Mouse (Mus musculus) stomach, embryonic 16.5 days (tissue): Measurements from ENCODE around the gene Nynrin. TPM values are rescaled to one million over a fixed set of nuclear protein-coding genes. Genes with fewer than 3 reads are reported as not detected.
A peak's percentile ranks its signal among the peaks of the same experiment; 100 is the strongest.

Experiments used
- ATAC-seq: fragments of 200-750 bp; cut with Nextera tagmentation; 2 replicates; pipeline ENCODE4 v1.8.0; 2017; ENCODE audit warnings: moderate number of reproducible peaks, moderate TSS enrichment; ENCODE audit not compliant: insufficient read depth, low FRiP score
- H3K27ac ChIP-seq: fragments of 300-500 bp; sonication (generic); 2 replicates; pipeline ENCODE4 v1.5.1; 2014; ENCODE audit warnings: low read length
- H3K27me3 ChIP-seq: fragments of 300-500 bp; sonication (generic); 2 replicates; pipeline ENCODE4 v1.6.1; 2014; ENCODE audit warnings: low read length, control low read depth, mixed read lengths; ENCODE audit not compliant: control insufficient read depth, insufficient read depth
- H3K36me3 ChIP-seq: fragments of 300-500 bp; sonication (generic); 2 replicates; pipeline ENCODE4 v1.6.1; 2014; ENCODE audit warnings: low read length; ENCODE audit not compliant: control insufficient read depth, insufficient read depth
- H3K4me1 ChIP-seq: fragments of 300-500 bp; sonication (generic); 2 replicates; pipeline ENCODE4 v1.6.1; 2014; ENCODE audit warnings: low read length, control low read depth, mixed read lengths; ENCODE audit not compliant: control insufficient read depth, insufficient read depth
- H3K4me2 ChIP-seq: fragments of 300-500 bp; sonication (generic); 2 replicates; pipeline ENCODE4 v1.6.1; 2014; ENCODE audit warnings: low read depth, low read length, mixed read lengths
- H3K4me3 ChIP-seq: fragments of 300-500 bp; sonication (generic); replicated peaks from 2 replicates; pipeline ENCODE4 v1.5.1; 2014; ENCODE audit warnings: mild to moderate bottlenecking, low read length
- H3K9ac ChIP-seq: fragments of 300-500 bp; sonication (generic); 2 replicates; pipeline ENCODE4 v1.6.1; 2014; ENCODE audit warnings: low read length
- H3K9me3 ChIP-seq: fragments of 300-500 bp; sonication (generic); replicated peaks from 2 replicates; pipeline ENCODE4 v1.6.1; 2016; ENCODE audit warnings: low read length, control low read depth; ENCODE audit not compliant: control insufficient read depth
- WGBS: fragments of 180-500 bp; shearing (Covaris S2); extraction: QIAGEN DNeasy Blood & Tissue Kit; methylation state at CpG from one replicate; pipeline ENCODE4 v1.1.7; 2014; 5-methylcytosine and 5-hydroxymethylcytosine counted together
- polyA plus RNA-seq: library from polyadenylated mRNA; unstranded; fragments of >200 nt; fragmentation: Nextera tagmentation; extraction: Ambion mirVana; gene quantifications from 2 replicates; pipeline ENCODE4 v1.2.1, GENCODE M21; 2015

Nynrin gene
- polyA plus RNA-seq, 1 experiment from 2014 or later = 18.0 TPM

DNA sequence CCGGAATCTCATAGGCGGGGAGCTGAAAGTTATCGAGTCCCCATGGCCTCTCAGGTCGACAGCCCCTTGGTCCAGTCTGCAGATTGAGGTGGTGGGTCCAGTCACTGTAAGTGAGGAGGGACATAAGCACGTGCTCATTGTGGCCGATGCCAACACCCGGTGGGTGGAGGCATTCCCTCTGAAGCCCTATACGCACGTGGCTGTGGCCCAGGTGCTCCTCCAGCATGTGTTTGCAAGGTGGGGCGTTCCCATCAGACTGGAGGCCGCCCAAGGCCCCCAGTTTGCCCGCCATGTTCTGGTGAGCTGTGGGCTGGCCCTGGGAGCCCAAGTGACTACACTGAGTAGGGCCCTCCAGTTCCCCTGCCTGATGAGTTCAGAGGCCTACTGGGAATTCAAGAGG, 18.2 kb downstream of the Nynrin start:
- no peaks in the 10 kb centered on the region for H3K9me3 ChIP-seq
- H3K4me3 ChIP-seq = no peak overlapping the region
- H3K27me3 ChIP-seq = no peaks in the 10 kb centered on the region
- no peak overlapping the region for H3K27ac ChIP-seq
- H3K4me1 ChIP-seq = peaks cover 15% of the 10 kb centered on the region
- no peak for ATAC-seq
- peaks cover 26% of the 10 kb centered on the region; the same call in 1 of the 2 replicates for H3K36me3 ChIP-seq
- H3K9ac ChIP-seq = no peak overlapping the region
- WGBS = 88% methylated on average over 12 of the region's 12 CpGs
- H3K4me2 ChIP-seq = no peak overlapping the region

DNA sequence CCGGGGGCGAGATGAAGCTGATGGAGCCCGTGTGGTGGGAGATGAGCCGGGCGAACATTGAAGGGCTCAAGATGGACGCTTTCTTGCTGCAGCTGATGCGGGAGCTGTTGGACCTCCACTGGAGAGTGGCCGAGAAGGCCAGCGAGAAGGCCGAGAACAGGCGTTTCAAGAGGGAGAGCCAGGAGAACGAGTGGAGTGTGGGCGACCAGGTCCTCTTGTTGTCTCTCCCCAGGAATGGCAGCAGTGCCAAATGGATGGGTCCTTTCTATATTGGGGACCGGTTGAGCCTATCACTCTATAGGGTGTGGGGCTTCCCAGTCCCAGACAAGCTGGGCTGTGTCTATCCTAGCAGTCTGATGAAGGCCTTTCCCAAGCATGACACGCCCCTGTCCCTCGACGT, 18.7 kb downstream of the Nynrin start:
- 85% methylated on average over 17 of the region's 17 CpGs for WGBS
- Histone ChIP-seq H3K27me3 (no peaks in the 10 kb centered on the region), H3K27ac (no peak overlapping the region), H3K4me3 (no peak overlapping the region), H3K4me2 (no peak overlapping the region), H3K9ac (no peak overlapping the region), H3K36me3 (peaks cover 26% of the 10 kb centered on the region; the same call in 1 of the 2 replicates), H3K4me1 (peaks cover 16% of the 10 kb centered on the region), H3K9me3 (no peaks in the 10 kb centered on the region)
- no peak for ATAC-seq

DNA sequence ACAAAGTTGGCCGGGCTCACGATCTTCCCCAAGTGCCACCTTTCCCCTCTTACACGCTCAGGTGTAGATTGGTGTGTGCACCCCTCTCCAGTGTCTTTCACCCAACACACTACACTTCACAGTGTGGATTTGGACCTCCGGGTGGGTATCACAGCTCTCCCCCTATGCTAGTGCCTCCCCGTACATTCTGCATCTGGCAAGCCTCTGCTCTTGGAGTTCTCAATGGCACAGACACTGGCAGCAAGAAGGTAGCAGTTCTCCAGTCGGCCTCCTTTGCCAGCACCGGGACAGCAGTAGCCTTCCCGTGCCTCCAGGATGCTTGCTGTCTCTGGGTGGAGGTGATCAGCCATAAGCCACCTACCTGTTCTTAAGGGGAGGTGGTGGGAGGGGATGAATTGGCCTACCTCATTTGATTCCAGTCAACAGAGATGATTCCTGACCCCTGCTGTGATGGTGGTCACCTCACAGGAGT, 19.5 kb downstream of the Nynrin start:
- peaks cover 25% of the 10 kb centered on the region; the same call in 1 of the 2 replicates for H3K36me3 ChIP-seq
- no peaks in the 10 kb centered on the region for H3K27me3 ChIP-seq
- no peak overlapping the region for H3K27ac ChIP-seq
- no peak overlapping the region for H3K4me3 ChIP-seq
- peak overlapping the region; percentile 43 for H3K9ac ChIP-seq
- no peaks in the 10 kb centered on the region for H3K9me3 ChIP-seq
- ATAC-seq = 0 out of 2 replicates have a peak, but pooled peaks have one; percentile 1
- no peak overlapping the region for H3K4me2 ChIP-seq
- H3K4me1 ChIP-seq = peaks cover 21% of the 10 kb centered on the region
- WGBS = 83% methylated on average over 8 of the region's 8 CpGs

DNA sequence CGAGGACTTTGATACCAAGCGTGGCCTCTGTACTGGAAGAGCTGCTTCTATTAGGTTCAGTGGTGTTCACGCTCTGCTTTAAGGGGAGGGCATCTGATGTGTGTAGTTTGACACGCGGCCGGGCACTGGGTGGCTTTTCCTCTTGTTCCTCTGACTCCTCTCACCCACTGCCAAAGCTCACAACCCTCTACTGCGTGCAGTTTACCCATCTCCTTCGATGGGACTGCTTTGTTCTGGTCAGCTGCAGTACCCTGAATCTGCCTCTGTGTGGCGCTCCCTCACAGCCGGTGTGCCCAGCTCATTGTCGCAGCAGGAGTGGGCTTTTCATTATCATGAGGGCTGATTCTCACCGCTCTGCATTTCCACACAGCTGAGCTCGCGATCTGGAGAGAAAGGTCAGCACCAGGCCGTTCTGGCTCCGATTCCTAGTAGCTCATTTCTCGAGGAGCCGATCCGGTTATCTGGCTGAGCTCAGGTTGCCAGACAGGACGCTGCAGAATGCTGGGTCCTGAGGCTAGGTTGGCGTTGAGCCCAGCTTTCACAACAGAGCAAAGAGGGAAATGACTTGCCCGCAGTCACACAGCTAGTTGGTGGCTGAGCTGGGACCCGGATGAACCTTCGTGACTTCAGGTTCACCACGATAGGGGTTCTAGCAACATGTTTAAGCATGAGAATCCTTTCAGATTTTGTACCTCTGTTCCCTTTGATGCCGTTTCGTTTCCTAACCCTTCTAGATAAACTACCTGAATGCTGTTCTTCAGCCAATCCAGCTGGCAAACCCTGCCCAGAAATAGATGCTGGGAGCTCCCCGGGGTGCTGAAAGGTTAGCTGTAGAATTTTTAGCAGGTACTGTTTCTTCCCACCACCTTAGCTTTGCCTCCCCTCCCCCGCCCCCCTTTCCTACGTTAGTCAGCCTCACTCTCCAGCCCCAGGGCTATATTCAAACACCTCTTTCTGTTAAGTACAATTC, 20.2 kb downstream of the Nynrin start:
- H3K27me3 ChIP-seq = no peaks in the 10 kb centered on the region
- peaks cover 18% of the 10 kb centered on the region; the same call in 1 of the 2 replicates for H3K36me3 ChIP-seq
- peak overlapping the region; percentile 43 for H3K9ac ChIP-seq
- H3K27ac ChIP-seq = no peak overlapping the region
- peak; percentile 57; the same call in 1 of the 2 replicates for ATAC-seq
- H3K9me3 ChIP-seq = no peaks in the 10 kb centered on the region
- peak overlapping the region; percentile 52 for H3K4me2 ChIP-seq
- WGBS = 11% methylated on average over 30 of the region's 30 CpGs
- peaks cover 21% of the 10 kb centered on the region for H3K4me1 ChIP-seq
- peak overlapping the region; percentile 34 for H3K4me3 ChIP-seq

DNA sequence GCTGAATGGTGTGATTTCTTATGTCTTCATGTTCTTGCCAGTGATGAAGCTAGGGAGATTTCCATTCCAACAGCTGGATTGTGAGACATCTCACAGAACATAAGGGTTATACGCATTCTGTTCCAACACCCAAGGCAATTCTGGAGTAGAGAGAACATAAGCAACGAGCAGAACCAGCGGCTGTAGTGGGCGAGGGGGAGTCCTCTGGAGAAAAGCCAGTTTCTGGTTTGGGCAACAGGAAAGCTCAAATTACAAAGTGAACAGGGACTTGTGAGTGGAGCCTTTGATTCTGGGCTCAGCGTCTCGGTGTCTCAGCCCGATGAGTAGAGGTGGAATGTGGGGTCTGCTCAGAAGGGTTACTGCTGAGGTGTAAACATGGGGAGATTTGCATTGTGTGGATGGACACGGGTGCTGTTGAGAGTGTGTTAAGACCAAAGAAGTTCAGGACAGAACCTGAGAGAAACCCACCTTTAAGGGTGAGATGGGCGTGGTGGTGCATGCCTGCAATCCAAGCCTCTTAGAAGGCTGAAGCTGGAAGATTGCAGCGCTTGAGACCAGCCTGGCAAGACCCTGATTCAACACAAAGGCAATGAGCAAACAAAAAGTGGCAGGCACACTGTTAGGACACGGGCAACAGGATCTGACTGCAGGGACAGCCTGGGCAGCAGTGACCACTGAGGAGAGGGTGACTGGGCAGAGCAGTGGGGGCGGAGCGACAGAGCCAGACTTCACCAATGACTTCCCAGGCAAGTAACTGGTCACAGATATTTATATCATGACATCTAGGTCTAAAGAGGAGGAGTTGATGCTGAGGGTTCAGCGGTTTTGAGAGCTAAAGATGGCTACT, 23.9 kb downstream of the Nynrin start:
- Histone ChIP-seq H3K9ac (no peak overlapping the region), H3K4me3 (no peak overlapping the region), H3K4me1 (peaks cover 21% of the 10 kb centered on the region), H3K36me3 (no peaks in the 10 kb centered on the region), H3K4me2 (0 out of 2 replicates have a peak overlapping the region, but pooled peaks have one; percentile 9), H3K27ac (no peak overlapping the region), H3K9me3 (no peaks in the 10 kb centered on the region), H3K27me3 (no peaks in the 10 kb centered on the region)
- ATAC-seq = no peak
- 10% methylated on average over 14 of the region's 14 CpGs for WGBS

DNA sequence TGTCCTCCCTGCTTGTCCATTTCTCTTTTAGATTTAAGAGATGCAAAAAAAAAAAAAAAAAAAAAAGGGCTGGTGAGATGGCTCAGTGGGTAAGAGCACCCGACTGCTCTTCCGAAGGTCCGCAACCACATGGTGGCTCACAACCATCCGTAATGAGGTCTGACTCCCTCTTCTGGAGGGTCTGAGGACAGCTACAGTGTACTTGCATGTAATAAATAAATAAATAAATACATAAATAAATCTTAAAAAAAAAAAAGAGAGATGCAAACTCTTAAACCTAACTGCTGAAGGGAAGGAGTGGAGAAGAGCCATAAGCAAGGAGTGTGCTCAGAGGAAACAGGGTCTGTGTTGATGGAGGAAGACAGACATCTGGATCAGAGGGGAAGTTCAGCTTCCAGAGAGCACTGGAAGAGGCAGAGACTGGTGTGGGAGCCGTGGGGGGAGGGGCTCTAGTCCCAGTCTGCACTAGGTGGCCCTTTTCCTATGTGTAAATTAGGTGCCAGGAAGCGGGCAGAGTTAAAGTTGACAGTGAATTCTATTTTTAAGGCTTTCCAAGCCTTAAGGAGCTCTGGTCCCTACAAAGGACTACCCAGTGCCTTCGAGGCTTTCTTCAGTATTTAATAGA, 24.6 kb downstream of the Nynrin start:
- no peak overlapping the region for H3K9ac ChIP-seq
- no peaks in the 10 kb centered on the region for H3K9me3 ChIP-seq
- no peaks in the 10 kb centered on the region for H3K27me3 ChIP-seq
- no peaks in the 10 kb centered on the region for H3K36me3 ChIP-seq
- H3K27ac ChIP-seq = no peak overlapping the region
- H3K4me2 ChIP-seq = 0 out of 2 replicates have a peak overlapping the region, but pooled peaks have one; percentile 9
- peaks cover 18% of the 10 kb centered on the region for H3K4me1 ChIP-seq
- no peak overlapping the region for H3K4me3 ChIP-seq
- ATAC-seq = no peak
- WGBS = 20% methylated on average over 7 of the region's 7 CpGs

DNA sequence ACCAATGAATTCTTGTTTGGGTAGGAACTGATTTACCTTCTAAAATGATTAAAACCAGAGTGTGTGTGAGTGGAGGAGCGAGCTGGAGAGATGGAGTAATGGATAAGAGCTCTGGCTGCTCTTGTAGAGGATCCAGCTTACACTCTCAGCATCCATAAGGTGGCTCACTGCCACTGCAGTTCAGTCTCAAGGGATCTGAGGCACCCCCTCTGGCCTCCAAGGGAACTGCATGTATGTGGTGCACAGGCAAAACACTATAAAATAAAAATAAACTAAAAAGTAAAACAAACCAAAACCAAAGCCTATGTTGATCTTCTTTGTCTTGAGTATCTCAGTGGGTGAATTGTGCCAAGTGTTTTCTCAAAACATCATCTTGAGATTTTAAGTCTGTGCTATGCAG, 25.8 kb downstream of the Nynrin start:
- no peak overlapping the region for H3K4me3 ChIP-seq
- no peak overlapping the region for H3K9ac ChIP-seq
- H3K36me3 ChIP-seq = no peaks in the 10 kb centered on the region
- H3K27me3 ChIP-seq = no peaks in the 10 kb centered on the region
- WGBS = 30% methylated on average over 1 of the region's 1 CpGs
- H3K4me2 ChIP-seq = no peak overlapping the region
- no peak overlapping the region for H3K27ac ChIP-seq
- no peak for ATAC-seq
- H3K9me3 ChIP-seq = no peaks in the 10 kb centered on the region
- H3K4me1 ChIP-seq = peaks cover 19% of the 10 kb centered on the region

DNA sequence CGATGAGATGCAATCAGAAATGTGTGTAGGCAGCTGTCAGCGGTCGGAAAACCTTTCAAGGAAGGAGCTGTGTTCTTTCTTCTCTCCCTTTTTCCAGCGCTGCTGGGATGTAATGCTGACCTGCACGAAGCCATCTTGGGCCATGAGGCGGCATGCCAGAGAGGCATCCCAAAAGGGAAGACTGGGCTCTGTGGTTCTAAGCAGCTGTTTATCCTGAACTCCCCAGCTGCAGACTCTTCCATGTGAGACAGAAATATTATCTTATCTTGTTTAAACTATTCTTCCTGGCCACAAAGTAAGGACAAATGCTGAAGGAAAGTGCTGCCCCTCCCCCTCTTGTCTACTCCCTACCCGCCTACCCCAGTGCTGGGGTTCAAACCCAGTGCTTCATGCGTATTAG, 27.2 kb downstream of the Nynrin start:
- Histone ChIP-seq H3K4me2 (no peak overlapping the region), H3K9ac (no peak overlapping the region), H3K4me1 (peaks cover 20% of the 10 kb centered on the region), H3K36me3 (no peaks in the 10 kb centered on the region), H3K27ac (no peak overlapping the region), H3K9me3 (no peaks in the 10 kb centered on the region), H3K27me3 (no peaks in the 10 kb centered on the region), H3K4me3 (no peak overlapping the region)
- no peak for ATAC-seq
- 75% methylated on average over 8 of the region's 8 CpGs for WGBS
